Mouse (Mus musculus) neural tube, embryonic 15.5 days (tissue): ENCODE data around the gene Fgfr2. TPM values are rescaled to one million over a fixed set of nuclear protein-coding genes. Genes with fewer than 3 reads are reported as not detected.

Experiments used
- ATAC-seq: fragments of 200-750 bp; cut with Nextera tagmentation; 2 replicates; pipeline ENCODE4 v1.8.0; 2017; ENCODE audit warnings: mild to moderate bottlenecking, moderate TSS enrichment, moderate library complexity; ENCODE audit not compliant: low FRiP score
- H3K27ac ChIP-seq: fragments of 300-500 bp; sonication (generic); replicated peaks from 2 replicates; pipeline ENCODE4 v1.5.1; 2015; ENCODE audit warnings: mild to moderate bottlenecking, inconsistent platforms
- H3K27me3 ChIP-seq: fragments of 300-500 bp; sonication (generic); replicated peaks from 2 replicates; pipeline ENCODE4 v1.6.1; 2015; ENCODE audit warnings: inconsistent platforms
- H3K36me3 ChIP-seq: fragments of 300-500 bp; sonication (generic); 2 replicates; pipeline ENCODE4 v1.6.1; 2015; ENCODE audit warnings: inconsistent platforms
- H3K4me1 ChIP-seq: fragments of 300-500 bp; sonication (generic); 2 replicates; pipeline ENCODE4 v1.6.1; 2015; ENCODE audit warnings: inconsistent platforms
- H3K4me2 ChIP-seq: fragments of 300-500 bp; sonication (generic); 2 replicates; pipeline ENCODE4 v1.6.1; 2015; ENCODE audit warnings: inconsistent platforms, mild to moderate bottlenecking, moderate library complexity
- H3K4me3 ChIP-seq: fragments of 300-500 bp; sonication (generic); replicated peaks from 2 replicates; pipeline ENCODE4 v1.5.1; 2015; ENCODE audit warnings: mild to moderate bottlenecking, inconsistent platforms
- H3K9ac ChIP-seq: fragments of 300-500 bp; sonication (generic); replicated peaks from 2 replicates; pipeline ENCODE4 v1.6.1; 2015; ENCODE audit warnings: mild to moderate bottlenecking, inconsistent platforms
- H3K9me3 ChIP-seq: fragments of 300-500 bp; sonication (generic); replicated peaks from 2 replicates; pipeline ENCODE4 v1.6.1; 2016; ENCODE audit warnings: inconsistent platforms
- WGBS: fragments of 180-500 bp; shearing (Covaris S2); methylation state at CpG from one replicate; pipeline ENCODE4 v1.1.7; 2015; ENCODE audit warnings: mixed read lengths; 5-methylcytosine and 5-hydroxymethylcytosine counted together
- polyA plus RNA-seq: library from polyadenylated mRNA; unstranded; fragments of >200 nt; fragmentation: Nextera tagmentation; extraction: Ambion mirVana; gene quantifications from 2 replicates; pipeline ENCODE4 v1.2.1, GENCODE M21; 2015

The Fgfr2 gene
- polyA plus RNA-seq, 1 experiment from 2014 or later: 21.2 TPM

GRCm38 (mm10) chr7:131958705-131959104 lies 1164.4 kb downstream of the Fgfr2 start:
- no peak for ATAC-seq
- no peaks in the 10 kb centered on the region for H3K27me3 ChIP-seq
- WGBS: 76% methylated on average over 1 of the region's 1 CpGs
- H3K27ac ChIP-seq: no peak overlapping the region
- no peak overlapping the region for H3K4me2 ChIP-seq
- no peak overlapping the region for H3K4me3 ChIP-seq
- H3K36me3 ChIP-seq: no peaks in the 10 kb centered on the region
- H3K4me1 ChIP-seq: no peaks in the 10 kb centered on the region
- H3K9ac ChIP-seq: no peak overlapping the region
- H3K9me3 ChIP-seq: no peaks in the 10 kb centered on the region

DNA sequence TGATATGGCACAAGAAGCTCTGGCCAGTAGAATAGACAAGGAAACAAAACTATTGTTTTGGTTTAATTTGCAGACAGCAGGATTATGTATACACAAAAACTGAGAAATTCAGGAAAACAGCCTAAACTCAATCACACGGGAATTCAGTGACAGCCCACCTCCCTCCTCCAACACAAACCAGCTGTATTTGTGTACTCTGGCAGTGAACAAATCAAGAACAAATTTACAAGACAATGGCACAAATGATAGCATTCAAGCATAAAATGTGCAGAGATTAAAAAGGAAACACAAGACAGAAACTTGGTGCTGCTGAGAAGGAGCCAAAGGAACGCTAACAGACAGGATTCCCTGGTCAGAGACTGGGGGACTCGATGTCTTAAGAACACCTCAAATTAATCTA lies 1169.7 kb downstream of the Fgfr2 start:
- H3K4me2 ChIP-seq: no peak overlapping the region
- no peak for ATAC-seq

DNA sequence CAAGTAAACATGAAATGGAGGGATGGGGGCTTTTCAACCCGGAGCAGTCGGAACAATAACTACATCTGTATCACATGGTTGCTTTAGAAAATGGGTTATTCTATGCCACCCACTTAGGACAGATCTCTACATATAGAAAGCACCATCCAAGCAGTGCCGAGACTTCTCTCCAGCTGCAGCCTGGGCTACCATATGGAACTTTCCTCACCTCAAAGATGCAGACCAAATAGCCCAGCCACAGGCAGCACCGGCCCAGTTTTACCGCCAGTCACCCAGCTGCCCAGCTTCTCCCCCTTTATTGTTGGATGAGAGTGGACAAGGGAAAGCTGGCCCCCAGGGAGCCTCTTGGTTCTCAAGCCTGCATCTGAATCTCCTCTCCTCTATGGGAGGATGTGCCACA lies 1172.0 kb downstream of the Fgfr2 start:
- Histone ChIP-seq H3K27ac (no peak overlapping the region), H3K9ac (no peak overlapping the region), H3K4me3 (no peak overlapping the region), H3K4me1 (no peaks in the 10 kb centered on the region), H3K27me3 (0 out of 2 replicates have a peak, but pooled peaks cover 5% of the 10 kb centered on the region), H3K36me3 (no peaks in the 10 kb centered on the region), H3K9me3 (no peaks in the 10 kb centered on the region), H3K4me2 (no peak overlapping the region)
- ATAC-seq: no peak
- WGBS: 78% methylated on average over 5 of the region's 5 CpGs

More for the DNA sequence above, 1169.7 kb downstream of the Fgfr2 start:
- 51% methylated on average over 3 of the region's 3 CpGs for WGBS
- Histone ChIP-seq H3K36me3 (no peaks in the 10 kb centered on the region), H3K27ac (no peak overlapping the region), H3K9ac (no peak overlapping the region), H3K4me1 (no peaks in the 10 kb centered on the region), H3K9me3 (no peaks in the 10 kb centered on the region), H3K27me3 (0 out of 2 replicates have a peak, but pooled peaks cover 5% of the 10 kb centered on the region), H3K4me3 (no peak overlapping the region)

DNA sequence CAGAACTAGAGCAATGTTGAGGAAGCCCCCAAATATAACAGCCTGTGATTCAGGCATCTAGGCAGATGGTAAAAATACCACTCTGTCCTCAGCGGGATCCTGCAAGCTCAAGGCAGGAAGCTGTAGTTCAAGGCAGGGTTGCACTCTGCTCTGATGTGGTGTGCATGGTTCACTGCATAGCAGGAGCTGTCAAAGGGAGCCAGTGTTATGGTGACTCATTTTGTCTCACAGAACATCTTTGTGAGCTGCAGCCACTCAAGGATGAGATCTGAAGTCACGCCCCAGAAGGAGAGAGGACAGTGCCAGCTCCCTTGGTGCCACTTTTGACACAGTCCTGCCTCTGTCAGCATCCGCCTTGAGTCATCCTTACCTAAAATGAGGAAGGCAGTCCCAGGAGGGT lies 1185.5 kb downstream of the Fgfr2 start:
- no peaks in the 10 kb centered on the region; the same call in 1 of the 2 replicates for H3K9me3 ChIP-seq
- no peak overlapping the region for H3K4me3 ChIP-seq
- H3K9ac ChIP-seq: no peak overlapping the region
- no peak overlapping the region for H3K4me2 ChIP-seq
- 93% methylated on average over 3 of the region's 3 CpGs for WGBS
- H3K4me1 ChIP-seq: no peaks in the 10 kb centered on the region
- H3K27me3 ChIP-seq: no peaks in the 10 kb centered on the region
- H3K27ac ChIP-seq: no peak overlapping the region
- H3K36me3 ChIP-seq: no peaks in the 10 kb centered on the region
- no peak for ATAC-seq

DNA sequence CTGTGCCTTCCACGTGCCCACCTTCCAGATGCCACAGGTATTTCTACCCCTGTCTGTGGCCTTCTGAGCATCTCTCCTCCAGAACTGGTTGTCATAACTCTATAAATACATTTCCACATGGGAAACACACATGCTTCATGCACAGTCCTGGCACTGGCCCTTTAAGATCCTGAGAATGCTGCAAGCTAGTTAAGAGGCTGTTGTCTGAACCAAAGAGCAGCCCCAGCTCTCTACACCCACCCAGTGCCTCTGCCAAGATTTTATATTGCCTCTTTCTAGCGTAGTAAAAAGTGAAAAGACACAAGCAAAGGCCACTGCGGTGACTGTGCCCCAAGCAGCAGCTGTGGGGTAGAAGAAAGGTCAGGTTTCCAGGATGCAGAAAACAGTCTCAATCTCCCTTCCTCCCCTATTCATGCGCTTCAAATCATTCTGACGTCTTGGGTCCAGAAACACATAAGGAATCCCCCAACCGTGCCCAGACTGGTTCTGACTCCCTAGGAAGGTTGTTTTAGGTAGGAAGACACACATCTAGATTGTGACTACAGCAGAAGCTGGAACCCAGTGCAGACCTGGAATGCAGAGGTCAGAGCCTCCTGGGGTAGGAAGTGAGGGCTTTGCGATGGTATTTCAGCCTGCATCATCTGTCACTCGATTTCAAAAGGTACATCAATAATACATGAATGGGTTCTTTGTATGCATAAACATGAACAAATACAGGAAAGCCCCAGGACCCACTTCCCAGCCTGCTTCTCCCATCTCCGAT lies 1195.7 kb downstream of the Fgfr2 start:
- WGBS: 21% methylated on average over 9 of the region's 9 CpGs

GRCm38 (mm10) chr7:131917384-131917783 lies 1205.8 kb downstream of the Fgfr2 start:
- Histone ChIP-seq H3K4me3 (no peak overlapping the region), H3K9ac (no peak overlapping the region), H3K4me1 (no peaks in the 10 kb centered on the region), H3K27me3 (no peaks in the 10 kb centered on the region), H3K4me2 (no peak overlapping the region), H3K27ac (no peak overlapping the region), H3K9me3 (no peaks in the 10 kb centered on the region), H3K36me3 (no peaks in the 10 kb centered on the region)
- WGBS: 62% methylated on average over 7 of the region's 7 CpGs
- ATAC-seq: no peak

More for the DNA sequence above, 1195.7 kb downstream of the Fgfr2 start:
- ATAC-seq: no peak
- peaks cover 14% of the 10 kb centered on the region for H3K4me1 ChIP-seq
- no peaks in the 10 kb centered on the region for H3K36me3 ChIP-seq
- H3K27ac ChIP-seq: no peak overlapping the region
- H3K4me3 ChIP-seq: no peak overlapping the region
- no peaks in the 10 kb centered on the region for H3K27me3 ChIP-seq
- H3K4me2 ChIP-seq: no peak overlapping the region
- no peaks in the 10 kb centered on the region for H3K9me3 ChIP-seq
- H3K9ac ChIP-seq: no peak overlapping the region

GRCm38 (mm10) chr7:131909611-131910010 lies 1213.5 kb downstream of the Fgfr2 start:
- Histone ChIP-seq H3K9ac (no peak overlapping the region), H3K36me3 (no peaks in the 10 kb centered on the region), H3K27me3 (no peaks in the 10 kb centered on the region), H3K27ac (no peak overlapping the region), H3K4me1 (peaks cover 13% of the 10 kb centered on the region), H3K9me3 (no peaks in the 10 kb centered on the region), H3K4me3 (no peak overlapping the region), H3K4me2 (no peak overlapping the region)
- WGBS: 43% methylated on average over 4 of the region's 4 CpGs
- no peak for ATAC-seq

GRCm38 (mm10) chr7:131906499-131907190 lies 1216.5 kb downstream of the Fgfr2 start:
- H3K4me1 ChIP-seq: peaks cover 13% of the 10 kb centered on the region
- no peak overlapping the region for H3K4me2 ChIP-seq
- ATAC-seq: no peak
- H3K9ac ChIP-seq: no peak overlapping the region
- H3K9me3 ChIP-seq: no peaks in the 10 kb centered on the region
- no peak overlapping the region for H3K4me3 ChIP-seq
- H3K27ac ChIP-seq: no peak overlapping the region
- H3K27me3 ChIP-seq: no peaks in the 10 kb centered on the region
- no peaks in the 10 kb centered on the region for H3K36me3 ChIP-seq
- 86% methylated on average over 10 of the region's 10 CpGs for WGBS

GRCm38 (mm10) chr7:131899356-131899755 lies 1223.8 kb downstream of the Fgfr2 start:
- no peak overlapping the region for H3K4me3 ChIP-seq
- H3K27me3 ChIP-seq: no peaks in the 10 kb centered on the region
- H3K9ac ChIP-seq: peak overlapping the region; percentile 26; the same call in 1 of the 2 replicates
- 3% methylated on average over 2 of the region's 2 CpGs for WGBS
- H3K9me3 ChIP-seq: no peaks in the 10 kb centered on the region
- H3K4me1 ChIP-seq: peaks cover 4% of the 10 kb centered on the region
- H3K27ac ChIP-seq: no peak overlapping the region
- ATAC-seq: no peak
- H3K4me2 ChIP-seq: no peak overlapping the region
- no peaks in the 10 kb centered on the region for H3K36me3 ChIP-seq

DNA sequence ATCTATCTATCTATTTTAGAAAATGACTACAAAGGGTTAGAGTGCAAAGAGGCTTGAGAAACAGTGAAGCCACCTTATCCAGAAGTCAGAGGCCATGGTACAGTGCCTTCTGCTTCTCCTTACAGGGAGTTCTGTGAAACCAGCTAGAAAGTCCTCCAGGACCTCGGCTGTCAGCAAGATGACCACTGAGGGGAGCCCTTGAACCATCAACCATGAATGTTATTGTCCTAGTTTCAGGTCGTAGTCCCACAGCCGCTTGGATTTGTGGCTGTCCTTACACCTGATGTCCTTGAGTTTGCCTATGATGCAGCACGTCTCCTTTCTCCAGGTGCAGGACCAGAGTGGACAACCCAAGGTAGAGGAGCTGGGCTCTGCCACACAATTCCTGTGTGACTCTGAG lies 1225.9 kb downstream of the Fgfr2 start:
- H3K4me1 ChIP-seq: peaks cover 4% of the 10 kb centered on the region
- no peak for ATAC-seq
- 12% methylated on average over 4 of the region's 4 CpGs for WGBS
- no peak overlapping the region for H3K4me3 ChIP-seq
- H3K4me2 ChIP-seq: no peak overlapping the region
- H3K9ac ChIP-seq: no peak overlapping the region
- no peak overlapping the region for H3K27ac ChIP-seq
- no peaks in the 10 kb centered on the region for H3K27me3 ChIP-seq
- H3K9me3 ChIP-seq: no peaks in the 10 kb centered on the region
- H3K36me3 ChIP-seq: no peaks in the 10 kb centered on the region

DNA sequence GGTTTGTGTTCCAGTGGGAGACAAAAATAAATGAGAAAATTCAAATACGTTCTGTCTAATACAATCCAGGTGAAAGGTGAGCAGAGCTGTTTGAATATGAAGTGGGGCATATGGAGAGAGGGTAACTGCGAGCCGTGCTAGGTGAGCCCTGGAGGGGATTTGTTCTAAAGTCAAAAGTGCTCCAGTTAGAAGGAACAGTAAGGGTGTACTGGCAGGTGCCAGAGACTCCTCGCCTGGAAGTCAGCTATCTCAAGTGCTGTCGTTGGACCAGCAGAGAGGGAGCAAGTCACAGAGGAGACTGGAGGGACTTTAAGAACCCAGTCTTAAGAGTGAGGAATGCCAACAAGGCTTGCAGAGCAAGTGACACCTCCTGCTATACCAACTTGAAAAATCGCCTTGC lies 1240.3 kb downstream of the Fgfr2 start:
- H3K4me2 ChIP-seq: no peak overlapping the region
- no peak for ATAC-seq
- no peaks in the 10 kb centered on the region for H3K36me3 ChIP-seq
- no peaks in the 10 kb centered on the region for H3K4me1 ChIP-seq
- no peak overlapping the region for H3K27ac ChIP-seq
- no peaks in the 10 kb centered on the region for H3K9me3 ChIP-seq
- no peak overlapping the region for H3K9ac ChIP-seq
- no peak overlapping the region for H3K4me3 ChIP-seq
- peaks cover 43% of the 10 kb centered on the region for H3K27me3 ChIP-seq
- 63% methylated on average over 6 of the region's 6 CpGs for WGBS
